Mouse (Mus musculus) kidney, embryonic 14.5 days (tissue): ENCODE measurements around the gene Scimp. TPM values are rescaled to one million over a fixed set of nuclear protein-coding genes. Genes with fewer than 3 reads are reported as not detected.

Experiments
- ATAC-seq: fragments of 200-750 bp; cut with Nextera tagmentation; 2 replicates; pipeline ENCODE4 v1.8.0; 2017; ENCODE audit warnings: moderate number of reproducible peaks, mild to moderate bottlenecking, moderate TSS enrichment, moderate library complexity; ENCODE audit not compliant: low FRiP score, low TSS enrichment
- H3K27ac ChIP-seq: fragments of 300-500 bp; sonication (generic); 2 replicates; pipeline ENCODE4 v1.5.1; 2014; ENCODE audit warnings: low read depth, mild to moderate bottlenecking, low read length, moderate library complexity, mixed read lengths
- H3K27me3 ChIP-seq: fragments of 300-500 bp; sonication (generic); 2 replicates; pipeline ENCODE4 v1.6.1; 2014; ENCODE audit warnings: mild to moderate bottlenecking, low read length; ENCODE audit not compliant: control insufficient read depth, insufficient read depth
- H3K36me3 ChIP-seq: fragments of 300-500 bp; sonication (generic); 2 replicates; pipeline ENCODE4 v1.6.1; 2014; ENCODE audit warnings: low read length, mixed read lengths; ENCODE audit not compliant: control insufficient read depth, insufficient read depth
- H3K4me1 ChIP-seq: fragments of 300-500 bp; sonication (generic); 2 replicates; pipeline ENCODE4 v1.6.1; 2014; ENCODE audit warnings: low read length, mixed read lengths; ENCODE audit not compliant: control insufficient read depth, insufficient read depth
- H3K4me2 ChIP-seq: fragments of 300-500 bp; sonication (generic); replicated peaks from 2 replicates; pipeline ENCODE4 v1.6.1; 2014; ENCODE audit warnings: low read depth, mild to moderate bottlenecking, low read length
- H3K4me3 ChIP-seq: fragments of 300-500 bp; sonication (generic); 2 replicates; pipeline ENCODE4 v1.5.1; 2014; ENCODE audit warnings: mild to moderate bottlenecking, low read length
- H3K9ac ChIP-seq: fragments of 300-500 bp; sonication (generic); 2 replicates; pipeline ENCODE4 v1.6.1; 2014; ENCODE audit warnings: low read depth, mild to moderate bottlenecking, low read length, moderate library complexity
- H3K9me3 ChIP-seq: fragments of 300-500 bp; sonication (generic); 2 replicates; pipeline ENCODE4 v1.6.1; 2016; ENCODE audit warnings: low read length; ENCODE audit not compliant: control insufficient read depth
- WGBS: fragments of 180-500 bp; shearing (Covaris S2); extraction: QIAGEN DNeasy Blood & Tissue Kit; methylation state at CpG from one replicate; pipeline ENCODE4 v1.1.7; 2014; 5-methylcytosine and 5-hydroxymethylcytosine counted together
- microRNA-seq: library from miRNA; unstranded; fragments of <30 nt; microRNA quantifications from one replicate; pipeline ENCODE4, GENCODE M21; 2016
- polyA plus RNA-seq: library from polyadenylated mRNA; unstranded; fragments of >200 nt; fragmentation: Nextera tagmentation; extraction: Ambion mirVana; gene quantifications from 2 replicates; pipeline ENCODE4 v1.2.1, GENCODE M21; 2014

The Scimp gene
- polyA plus RNA-seq, 1 experiment from 2014 or later, result not detected

GRCm38 (mm10) chr11:70747876-70748545, 64.4 kb downstream of the Scimp start:
- Histone ChIP-seq H3K9me3 (0 out of 2 replicates have a peak, but pooled peaks cover 3% of the 10 kb centered on the region), H3K36me3 (no peaks in the 10 kb centered on the region), H3K4me2 (no peak overlapping the region), H3K27ac (no peak overlapping the region), H3K27me3 (no peaks in the 10 kb centered on the region; the same call in 1 of the 2 replicates), H3K9ac (no peak overlapping the region), H3K4me1 (no peaks in the 10 kb centered on the region), H3K4me3 (no peak overlapping the region)
- 79% methylated on average over 4 of the region's 4 CpGs for WGBS
- ATAC-seq, result no peak

DNA sequence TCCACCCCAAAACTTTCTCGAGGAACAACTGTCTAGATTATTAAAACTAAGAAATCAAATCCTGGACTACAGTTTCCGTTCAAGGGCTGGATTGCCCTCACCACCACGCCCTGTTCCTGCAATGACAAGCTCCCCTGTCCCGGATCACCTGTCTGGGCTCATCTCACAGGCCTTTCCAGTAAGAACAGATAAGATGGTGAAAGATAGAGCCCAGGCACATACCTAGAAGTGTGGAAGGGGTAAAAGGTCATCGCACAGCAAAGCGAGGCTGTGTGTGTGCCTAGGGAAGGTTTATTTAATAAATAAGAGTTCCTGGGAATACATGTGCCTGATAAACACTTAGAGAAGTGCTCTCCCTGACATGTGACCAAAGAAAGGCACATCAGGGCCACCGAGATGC, 66.8 kb downstream of the Scimp start:
- Histone ChIP-seq H3K4me2 (no peak overlapping the region), H3K36me3 (no peaks in the 10 kb centered on the region), H3K4me1 (no peaks in the 10 kb centered on the region), H3K9ac (no peak overlapping the region), H3K4me3 (no peak overlapping the region), H3K27me3 (no peaks in the 10 kb centered on the region), H3K27ac (no peak overlapping the region), H3K9me3 (0 out of 2 replicates have a peak, but pooled peaks cover 3% of the 10 kb centered on the region)
- 85% methylated on average over 7 of the region's 7 CpGs for WGBS
- ATAC-seq, result no peak

DNA sequence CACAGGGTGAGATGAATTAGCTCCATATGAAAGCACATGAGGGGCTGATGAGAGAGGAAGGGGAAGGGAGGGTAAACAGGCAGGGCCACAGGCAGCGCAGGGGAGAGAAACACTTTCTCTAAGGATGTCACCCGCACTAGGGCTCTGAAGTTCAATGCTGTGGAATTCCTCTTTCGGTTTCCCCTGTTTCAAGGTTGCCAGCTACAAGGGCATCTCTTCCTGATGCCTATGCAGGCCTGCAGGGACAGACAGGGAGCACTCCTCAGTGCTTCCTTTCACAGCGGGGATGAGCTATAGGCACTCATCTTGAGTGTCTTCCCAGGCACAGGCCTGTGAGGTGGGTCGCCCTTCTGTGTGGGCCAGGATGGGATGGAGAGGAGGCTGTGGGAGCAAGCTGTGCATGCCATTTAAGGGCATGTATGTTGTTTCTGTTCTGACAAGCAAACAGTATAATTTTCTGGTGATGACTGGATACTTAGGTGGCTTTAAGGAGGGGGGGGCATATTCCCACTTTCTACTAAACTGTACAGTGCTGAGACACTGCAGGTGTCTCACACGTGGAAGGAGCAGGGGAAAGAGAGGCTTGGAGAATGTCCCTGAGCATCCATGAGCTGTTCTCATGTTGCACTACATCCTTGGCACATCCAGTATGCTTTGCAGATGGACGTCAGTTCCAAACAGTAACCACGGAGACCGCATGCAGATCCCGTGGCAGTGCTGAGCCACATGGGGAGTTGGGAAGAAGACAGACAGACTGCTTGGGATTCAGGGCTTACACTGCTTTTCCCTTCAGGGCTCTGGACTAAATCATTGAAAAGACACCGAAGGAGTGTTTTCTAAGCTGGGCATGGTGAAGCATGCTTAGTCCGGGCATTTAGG, 69.6 kb downstream of the Scimp start:
- no peaks in the 10 kb centered on the region for H3K36me3 ChIP-seq
- ATAC-seq, result no peak

DNA sequence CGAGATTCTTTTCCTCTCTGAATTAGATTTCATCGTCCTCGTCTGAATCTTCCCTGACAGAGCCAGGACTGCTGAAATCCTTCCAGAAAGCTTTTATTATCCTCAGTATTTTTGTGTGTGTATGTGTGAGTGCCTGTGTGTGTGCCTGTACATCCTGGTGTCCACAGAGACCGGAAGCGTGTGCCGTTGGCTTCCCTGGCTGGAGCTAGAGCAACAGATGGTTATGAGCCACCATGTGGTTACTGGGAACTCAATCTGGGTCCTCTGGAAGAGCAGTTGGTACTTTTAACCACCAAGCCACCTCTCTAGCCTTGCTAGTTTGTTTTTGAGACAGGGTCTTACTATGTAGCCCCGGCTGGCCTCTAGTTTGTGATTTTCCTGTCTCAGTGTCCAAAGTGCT, 70.3 kb downstream of the Scimp start:
- ATAC-seq, result no peak
- H3K36me3 ChIP-seq, result no peaks in the 10 kb centered on the region
- 84% methylated on average over 7 of the region's 7 CpGs for WGBS
- H3K4me3 ChIP-seq, result no peak overlapping the region
- H3K9me3 ChIP-seq, result no peaks in the 10 kb centered on the region
- no peaks in the 10 kb centered on the region for H3K4me1 ChIP-seq
- H3K9ac ChIP-seq, result no peak overlapping the region
- no peaks in the 10 kb centered on the region for H3K27me3 ChIP-seq
- H3K4me2 ChIP-seq, result no peak overlapping the region
- H3K27ac ChIP-seq, result no peak overlapping the region

More for the DNA sequence above, 69.6 kb downstream of the Scimp start:
- Histone ChIP-seq H3K27ac (no peak overlapping the region), H3K9me3 (no peaks in the 10 kb centered on the region), H3K4me2 (no peak overlapping the region), H3K4me1 (no peaks in the 10 kb centered on the region), H3K9ac (no peak overlapping the region), H3K27me3 (no peaks in the 10 kb centered on the region), H3K4me3 (no peak overlapping the region)
- WGBS, result 85% methylated on average over 12 of the region's 12 CpGs

GRCm38 (mm10) chr11:70741603-70742002, 70.8 kb downstream of the Scimp start:
- no peak for ATAC-seq
- WGBS, result 88% methylated on average over 3 of the region's 3 CpGs

More at GRCm38 (mm10) chr11:70741603-70742002, 70.8 kb downstream of the Scimp start:
- H3K9ac ChIP-seq, result no peak overlapping the region
- no peaks in the 10 kb centered on the region for H3K36me3 ChIP-seq
- no peak overlapping the region for H3K27ac ChIP-seq
- no peaks in the 10 kb centered on the region for H3K9me3 ChIP-seq
- no peaks in the 10 kb centered on the region for H3K4me1 ChIP-seq
- no peak overlapping the region for H3K4me2 ChIP-seq
- H3K4me3 ChIP-seq, result no peak overlapping the region
- no peaks in the 10 kb centered on the region for H3K27me3 ChIP-seq

Small RNAs within 50 kb of the gene (microRNA-seq; reads per million reads assigned to microRNA genes)
- not detected for gene Gm22760

Other genes with a start within 250 kb of the Scimp start
- 14.7 and 21.0 TPM in 2 replicates for gene Mink1, start 249.7 kb downstream of the Scimp start, polyA plus RNA-seq
- gene 4930544D05Rik, start 196.7 kb downstream of the Scimp start, polyA plus RNA-seq, result not detected in 2 replicates
- not detected in 2 replicates for gene Chrne, start 193.4 kb downstream of the Scimp start, polyA plus RNA-seq
- gene Gp1ba, start 173.5 kb downstream of the Scimp start, polyA plus RNA-seq, result 0.29 and 0.35 TPM in 2 replicates
- gene Rnf167, start 165.4 kb downstream of the Scimp start, polyA plus RNA-seq, result 83.0 and 109 TPM in 2 replicates
- gene Slc25a11, start 165.1 kb downstream of the Scimp start, polyA plus RNA-seq, result 153 and 171 TPM in 2 replicates
- gene Pfn1, start 157.9 kb downstream of the Scimp start, polyA plus RNA-seq, result 1,900 and 2,186 TPM in 2 replicates
- gene Eno3, start 155.4 kb downstream of the Scimp start, polyA plus RNA-seq, result 22.4 and 26.8 TPM in 2 replicates
- 177 and 230 TPM in 2 replicates for gene Spag7, start 143.2 kb downstream of the Scimp start, polyA plus RNA-seq
- 10.8 and 16.1 TPM in 2 replicates for gene Camta2, start 124.5 kb downstream of the Scimp start, polyA plus RNA-seq
- 1.3 and 2.1 TPM in 2 replicates for gene Inca1, start 112.4 kb downstream of the Scimp start, polyA plus RNA-seq
- gene Kif1c, start 112.0 kb downstream of the Scimp start, polyA plus RNA-seq, result 10.0 and 15.6 TPM in 2 replicates
- gene Zfp3, start 48.4 kb downstream of the Scimp start, polyA plus RNA-seq, result 3.6 and 6.9 TPM in 2 replicates
- 22.6 and 36.9 TPM in 2 replicates for gene Rabep1, start 32.2 kb upstream of the Scimp start, polyA plus RNA-seq
- 107 and 142 TPM in 2 replicates for gene Nup88, start 157.4 kb upstream of the Scimp start, polyA plus RNA-seq
- 69.4 and 73.4 TPM in 2 replicates for gene Rpain, start 157.6 kb upstream of the Scimp start, polyA plus RNA-seq
- gene C1qbp, start 170.4 kb upstream of the Scimp start, polyA plus RNA-seq, result 288 and 307 TPM in 2 replicates
- 10.7 and 29.9 TPM in 2 replicates for gene Dhx33, start 191.9 kb upstream of the Scimp start, polyA plus RNA-seq
- gene Mis12, start 207.0 kb upstream of the Scimp start, polyA plus RNA-seq, result 23.2 and 31.1 TPM in 2 replicates
- gene Derl2, start 207.3 kb upstream of the Scimp start, polyA plus RNA-seq, result 37.3 and 42.7 TPM in 2 replicates
- 25.5 and 61.4 TPM in 2 replicates for gene 6330403K07Rik, start 220.9 kb upstream of the Scimp start, polyA plus RNA-seq